Mouse (Mus musculus) hindbrain, postnatal 0 days (tissue): ENCODE data around the gene Hoxa1. TPM values are rescaled to one million over a fixed set of nuclear protein-coding genes. Genes with fewer than 3 reads are reported as not detected.
A peak's percentile ranks its signal among the peaks of the same experiment; 100 is the strongest.

ENCODE experiments used
- ATAC-seq: fragments of 200-750 bp; cut with Nextera tagmentation; 2 replicates; pipeline ENCODE4 v1.8.0; 2017; ENCODE audit warnings: mild to moderate bottlenecking, moderate TSS enrichment, moderate library complexity
- DNase-seq: peaks from one replicate; pipeline ENCODE4 v3.0.0-alpha.2; 2015; ENCODE audit warnings: low spot score
- H3K27ac ChIP-seq: fragments of 300-500 bp; sonication (generic); 2 replicates; pipeline ENCODE4 v1.5.1; 2014; ENCODE audit warnings: mild to moderate bottlenecking
- H3K27me3 ChIP-seq: fragments of 300-500 bp; sonication (generic); 2 replicates; pipeline ENCODE4 v1.6.1; 2014; ENCODE audit warnings: low read length, mixed read lengths; ENCODE audit not compliant: insufficient read depth
- H3K36me3 ChIP-seq: fragments of 300-500 bp; sonication (generic); 2 replicates; pipeline ENCODE4 v1.6.1; 2014; ENCODE audit warnings: low read length, mixed read lengths; ENCODE audit not compliant: insufficient read depth
- H3K4me1 ChIP-seq: fragments of 300-500 bp; sonication (generic); 2 replicates; pipeline ENCODE4 v1.6.1; 2014; ENCODE audit warnings: antibody characterized with exemption, low read length, mixed read lengths; ENCODE audit not compliant: insufficient read depth
- H3K4me2 ChIP-seq: fragments of 300-500 bp; sonication (generic); 2 replicates; pipeline ENCODE4 v1.6.1; 2014; ENCODE audit warnings: low read depth, mild to moderate bottlenecking, low read length, moderate library complexity, mixed read lengths
- H3K4me3 ChIP-seq: fragments of 300-500 bp; sonication (generic); 2 replicates; pipeline ENCODE4 v1.5.1; 2014; ENCODE audit warnings: low read length
- H3K9ac ChIP-seq: fragments of 300-500 bp; sonication (generic); replicated peaks from 2 replicates; pipeline ENCODE4 v1.6.1; 2014; ENCODE audit warnings: mild to moderate bottlenecking, low read length, moderate library complexity, mixed read lengths
- H3K9me3 ChIP-seq: fragments of 300-500 bp; sonication (generic); 2 replicates; pipeline ENCODE4 v1.6.1; 2016; ENCODE audit warnings: low read length, mixed read lengths
- CTCF ChIP-seq: IDR thresholded peaks from 2 replicates; pipeline ENCODE4 v1.5.1; 2016; ENCODE audit warnings: antibody characterized with exemption, control low read depth, low read depth
- WGBS: fragments of 180-500 bp; shearing (Covaris S2); extraction: QIAGEN DNeasy Blood & Tissue Kit; methylation state at CpG from one replicate; pipeline ENCODE4 v1.1.7; 2014; 5-methylcytosine and 5-hydroxymethylcytosine counted together
- polyA plus RNA-seq: library from polyadenylated mRNA; unstranded; fragments of >200 nt; fragmentation: Nextera tagmentation; extraction: Ambion mirVana; gene quantifications from 2 replicates; pipeline ENCODE4 v1.2.1, GENCODE M21; 2015
- total RNA-seq: library from RNA; depleted of rRNA; stranded (reverse); fragments of >200 nt; gene quantifications from 2 replicates; pipeline ENCODE4 v1.2.3, GENCODE M21; 2014

The Hoxa1 gene
- total and polyA plus RNA-seq, 2 experiments from 2014 or later: 1.1 to 3.7 TPM

- Histone ChIP-seq H3K27ac (no peak overlapping the region), H3K4me1 (no peaks in the 10 kb centered on the region), H3K27me3 (peaks cover 67% of the 10 kb centered on the region), H3K4me3 (no peak overlapping the region), H3K9ac (no peak overlapping the region), H3K4me2 (no peak overlapping the region), H3K36me3 (no peaks in the 10 kb centered on the region), H3K9me3 (no peaks in the 10 kb centered on the region)
- no peak for ATAC-seq
- WGBS: 14% methylated on average over 16 of the region's 16 CpGs
- DNase-seq: no peak
- no peak for TF ChIP-seq CTCF
Measured at GRCm38 (mm10) chr6:52150401-52150966, 7.6 kb downstream of the Hoxa1 start.

GRCm38 (mm10) chr6:52139115-52139514 is 19.0 kb downstream of the Hoxa1 start:
- WGBS: 90% methylated on average over 5 of the region's 5 CpGs
- Histone ChIP-seq H3K9me3 (no peaks in the 10 kb centered on the region), H3K4me3 (no peak overlapping the region), H3K36me3 (no peaks in the 10 kb centered on the region), H3K27ac (no peak overlapping the region), H3K27me3 (no peaks in the 10 kb centered on the region), H3K4me1 (no peaks in the 10 kb centered on the region), H3K9ac (no peak overlapping the region), H3K4me2 (no peak overlapping the region)
- TF ChIP-seq CTCF: no peak
- ATAC-seq: no peak
- no peak for DNase-seq

DNA sequence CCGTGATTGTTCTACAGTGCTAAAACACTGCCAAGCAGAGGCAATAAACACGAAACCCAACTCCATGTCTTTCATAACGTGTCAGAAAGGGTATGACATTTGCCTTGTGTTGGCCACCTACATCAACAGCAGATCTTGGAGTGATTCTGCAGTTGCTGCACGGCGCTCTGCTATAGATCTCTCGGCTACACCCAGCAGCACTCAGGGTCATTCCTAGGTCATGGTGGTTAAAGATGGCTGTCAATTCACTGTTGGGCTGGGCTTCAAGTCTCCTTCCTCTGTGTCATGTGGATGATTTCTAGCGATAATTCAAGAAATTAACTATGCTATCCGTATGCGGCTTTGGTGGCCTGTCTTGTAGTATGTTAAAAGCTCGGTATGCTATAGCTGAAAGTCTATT is 19.5 kb downstream of the Hoxa1 start:
- H3K27me3 ChIP-seq: no peaks in the 10 kb centered on the region
- H3K27ac ChIP-seq: no peak overlapping the region
- H3K4me1 ChIP-seq: no peaks in the 10 kb centered on the region
- H3K4me2 ChIP-seq: no peak overlapping the region
- DNase-seq (no peak), ATAC-seq (no peak)
- H3K4me3 ChIP-seq: no peak overlapping the region
- no peak overlapping the region for H3K9ac ChIP-seq
- H3K9me3 ChIP-seq: no peaks in the 10 kb centered on the region
- 64% methylated on average over 10 of the region's 10 CpGs for WGBS
- TF ChIP-seq CTCF: no peak
- H3K36me3 ChIP-seq: no peaks in the 10 kb centered on the region

- peak; percentile 75 for DNase-seq
- Histone ChIP-seq H3K27ac (no peak overlapping the region), H3K4me1 (no peaks in the 10 kb centered on the region), H3K4me2 (no peak overlapping the region), H3K9me3 (no peaks in the 10 kb centered on the region), H3K36me3 (no peaks in the 10 kb centered on the region), H3K4me3 (no peak overlapping the region), H3K9ac (no peak overlapping the region), H3K27me3 (no peaks in the 10 kb centered on the region)
- no peak for TF ChIP-seq CTCF
- ATAC-seq: 0 out of 2 replicates have a peak, but pooled peaks have one; percentile 63
- WGBS: 48% methylated on average over 9 of the region's 9 CpGs
Measured at GRCm38 (mm10) chr6:52137841-52138535, 20.1 kb downstream of the Hoxa1 start.

GRCm38 (mm10) chr6:52123673-52124072 is 34.4 kb downstream of the Hoxa1 start:
- Histone ChIP-seq H3K27me3 (no peaks in the 10 kb centered on the region), H3K36me3 (no peaks in the 10 kb centered on the region), H3K4me2 (no peak overlapping the region), H3K9ac (no peak overlapping the region), H3K4me3 (no peak overlapping the region), H3K27ac (no peak overlapping the region), H3K4me1 (no peaks in the 10 kb centered on the region), H3K9me3 (no peaks in the 10 kb centered on the region)
- DNase-seq: no peak
- 84% methylated on average over 4 of the region's 4 CpGs for WGBS
- no peak for ATAC-seq
- no peak for TF ChIP-seq CTCF

DNA sequence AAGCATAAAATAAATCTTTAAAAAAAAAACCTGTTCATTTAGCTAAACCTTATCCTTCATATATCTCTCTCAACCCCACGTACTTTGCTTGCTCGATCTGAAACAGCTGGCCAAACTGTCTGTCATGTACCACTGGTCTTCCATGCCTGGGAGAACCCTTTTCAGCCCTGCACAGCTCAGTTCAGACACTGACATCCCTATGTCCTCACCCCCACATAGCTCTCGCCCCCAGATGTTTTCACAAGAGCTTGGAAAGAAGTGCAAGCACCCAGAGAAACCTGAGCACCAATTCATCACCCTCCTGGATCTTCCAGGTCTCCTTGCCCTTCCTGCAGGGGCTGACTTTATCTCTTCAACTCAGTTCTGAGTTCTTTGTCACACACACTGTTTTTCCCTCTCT is 36.9 kb downstream of the Hoxa1 start:
- ATAC-seq: no peak

More for the DNA sequence above, 36.9 kb downstream of the Hoxa1 start:
- Histone ChIP-seq H3K9ac (no peak overlapping the region), H3K4me3 (no peak overlapping the region), H3K4me1 (no peaks in the 10 kb centered on the region), H3K9me3 (no peaks in the 10 kb centered on the region), H3K27me3 (no peaks in the 10 kb centered on the region), H3K27ac (no peak overlapping the region), H3K4me2 (no peak overlapping the region), H3K36me3 (no peaks in the 10 kb centered on the region)
- 77% methylated on average over 3 of the region's 3 CpGs for WGBS
- DNase-seq: no peak
- TF ChIP-seq CTCF: no peak
